Mouse (Mus musculus) testis, adult 2 months (tissue): Measurements from ENCODE around the gene Pim2. TPM values are rescaled to one million over a fixed set of nuclear protein-coding genes. Genes with fewer than 3 reads are reported as not detected.
"Not testable (repeated sequence)": the region's sequence is repeated elsewhere in the genome, so short reads cannot be mapped to it uniquely, and the experiment has no call there.

Source experiments
- H3K27ac ChIP-seq: fragments of 200-500 bp; 2 replicates; pipeline ENCODE4 v1.5.1; 2012; ENCODE audit warnings: low read depth, low read length; ENCODE audit not compliant: control insufficient read depth, insufficient read depth
- H3K27me3 ChIP-seq: fragments of 200-500 bp; 2 replicates; pipeline ENCODE4 v1.6.1; 2012; ENCODE audit warnings: mild to moderate bottlenecking, low read length, moderate library complexity; ENCODE audit not compliant: control insufficient read depth, insufficient read depth
- H3K36me3 ChIP-seq: fragments of 200-500 bp; 2 replicates; pipeline ENCODE4 v1.6.1; 2012; ENCODE audit warnings: mild to moderate bottlenecking, low read length; ENCODE audit not compliant: control insufficient read depth, insufficient read depth
- H3K4me1 ChIP-seq: fragments of 200-500 bp; 2 replicates; pipeline ENCODE4 v1.6.1; 2012; ENCODE audit warnings: low read length; ENCODE audit not compliant: control insufficient read depth, insufficient read depth
- H3K4me3 ChIP-seq: fragments of 200-500 bp; 2 replicates; pipeline ENCODE4 v1.5.1; 2012; ENCODE audit warnings: low read depth, mild to moderate bottlenecking, low read length, moderate library complexity, mixed read lengths; ENCODE audit not compliant: control insufficient read depth
- CTCF ChIP-seq: fragments of 200-500 bp; IDR thresholded peaks from 2 replicates; pipeline ENCODE4 v1.5.1; 2012; ENCODE audit warnings: low read depth, mild to moderate bottlenecking, inconsistent platforms, low read length, moderate library complexity; ENCODE audit not compliant: control insufficient read depth, insufficient read depth, insufficient replicate concordance
- POLR2A ChIP-seq: fragments of 200-500 bp; IDR thresholded peaks from 2 replicates; pipeline ENCODE4 v1.6.1; 2012; ENCODE audit warnings: low read depth, mild to moderate bottlenecking, inconsistent platforms, low read length, moderate library complexity; ENCODE audit not compliant: control insufficient read depth
- polyA plus RNA-seq: library from polyadenylated mRNA; depleted of rRNA; stranded (reverse); fragments of >200 nt; gene quantifications from 2 replicates; pipeline ENCODE4 v1.2.3, GENCODE M21; 2012; rRNA removed

Gene Pim2
- polyA plus RNA-seq, 1 experiment: 4.6 TPM

GRCm38 (mm10) chrX:7910473-7910872 is 32.4 kb downstream of the Pim2 start:
- no peaks in the 10 kb centered on the region for H3K27me3 ChIP-seq
- no peak overlapping the region for H3K4me3 ChIP-seq
- H3K4me1 ChIP-seq: no peaks in the 10 kb centered on the region
- TF ChIP-seq CTCF: no peak
- no peak for TF ChIP-seq POLR2A
- H3K36me3 ChIP-seq: no peaks in the 10 kb centered on the region
- H3K27ac ChIP-seq: no peak overlapping the region

DNA sequence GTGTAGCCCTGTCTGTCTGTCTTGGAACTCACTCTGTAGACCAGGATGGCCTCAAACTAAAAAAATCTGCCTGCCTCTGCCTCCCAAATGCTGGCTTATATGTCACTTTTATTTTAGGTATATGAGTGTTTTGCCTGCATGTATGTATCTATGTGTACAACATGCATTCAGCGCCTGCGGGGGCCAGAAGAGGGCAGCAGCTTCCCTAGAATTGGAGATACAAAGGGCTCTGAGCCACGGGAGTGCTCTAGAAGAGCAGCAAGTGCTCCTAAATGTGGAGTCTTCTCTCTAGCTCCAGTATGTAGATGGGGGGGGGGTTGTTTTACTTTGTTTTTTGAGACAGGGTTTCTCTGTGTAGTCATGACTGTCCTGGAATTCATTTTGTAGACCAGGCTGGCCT is 37.6 kb downstream of the Pim2 start:
- H3K36me3 ChIP-seq, H3K4me1 ChIP-seq, H3K27me3 ChIP-seq, H3K4me3 ChIP-seq, H3K27ac ChIP-seq: not testable (repeated sequence)

- H3K27ac ChIP-seq, H3K36me3 ChIP-seq, H3K4me1 ChIP-seq, H3K4me3 ChIP-seq, H3K27me3 ChIP-seq: not testable (repeated sequence)
Observed at GRCm38 (mm10) chrX:7917960-7918359, 39.9 kb downstream of the Pim2 start.

- Histone ChIP-seq H3K27ac (no peak within 1 kb of the TSS), H3K27me3 (no peaks in the 10 kb centered on the region), H3K4me3 (0 out of 2 replicates have a peak within 1 kb of the TSS, but pooled peaks have one; percentile 16), H3K36me3 (no peaks in the 10 kb centered on the region), H3K4me1 (peaks cover 7% of the 10 kb centered on the region)
- TF ChIP-seq CTCF (no peak), POLR2A (no peak)
Observed at GRCm38 (mm10) chrX:7919601-7920383, 41.7 kb downstream of the Pim2 start, which contains the start of gene Pcsk1n. TSS of gene Pcsk1n (plus strand) at chrX:7919822.

DNA sequence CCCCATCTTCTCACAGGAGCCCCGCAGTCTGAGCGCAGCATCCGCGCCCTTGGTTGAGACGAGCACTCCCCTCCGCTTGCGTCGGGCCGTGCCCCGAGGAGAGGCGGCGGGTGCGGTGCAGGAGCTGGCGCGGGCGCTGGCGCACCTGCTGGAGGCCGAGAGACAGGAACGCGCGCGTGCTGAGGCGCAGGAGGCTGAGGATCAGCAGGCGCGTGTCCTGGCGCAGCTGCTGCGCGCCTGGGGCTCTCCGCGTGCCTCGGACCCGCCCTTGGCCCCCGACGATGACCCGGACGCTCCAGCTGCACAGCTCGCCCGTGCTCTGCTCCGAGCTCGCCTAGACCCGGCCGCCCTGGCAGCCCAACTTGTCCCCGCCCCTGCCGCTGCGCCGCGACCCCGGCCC is 44.0 kb downstream of the Pim2 start:
- Histone ChIP-seq H3K36me3 (no peaks in the 10 kb centered on the region), H3K27ac (peak overlapping the region; percentile 6; the same call in 1 of the 2 replicates), H3K4me1 (peaks cover 7% of the 10 kb centered on the region), H3K4me3 (peak overlapping the region; percentile 55), H3K27me3 (no peaks in the 10 kb centered on the region)
- TF ChIP-seq POLR2A: no peak
- no peak for TF ChIP-seq CTCF

DNA sequence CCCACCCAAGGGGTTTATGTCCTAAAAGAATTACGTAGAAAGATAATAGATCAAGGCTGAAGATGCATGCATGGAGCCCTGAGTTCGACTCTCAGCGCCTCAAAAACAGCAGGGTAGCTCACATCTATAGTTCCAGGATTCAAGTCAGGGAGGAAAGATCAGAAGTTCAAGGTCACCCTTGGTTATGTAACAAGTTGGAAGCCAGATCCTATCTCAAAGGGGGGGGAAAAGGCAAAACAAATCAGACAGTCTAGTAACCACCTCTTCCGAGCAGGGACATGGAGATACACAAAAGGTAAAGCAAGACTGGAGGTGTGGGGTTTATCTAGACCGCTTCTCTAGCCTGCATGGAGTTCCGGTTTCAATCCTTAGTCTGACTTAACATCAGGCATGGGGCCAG is 48.2 kb downstream of the Pim2 start:
- Histone ChIP-seq H3K4me1 (peaks cover 18% of the 10 kb centered on the region), H3K27me3 (no peaks in the 10 kb centered on the region), H3K4me3 (no peak overlapping the region), H3K36me3 (no peaks in the 10 kb centered on the region), H3K27ac (no peak overlapping the region)
- TF ChIP-seq POLR2A (no peak), CTCF (no peak)

DNA sequence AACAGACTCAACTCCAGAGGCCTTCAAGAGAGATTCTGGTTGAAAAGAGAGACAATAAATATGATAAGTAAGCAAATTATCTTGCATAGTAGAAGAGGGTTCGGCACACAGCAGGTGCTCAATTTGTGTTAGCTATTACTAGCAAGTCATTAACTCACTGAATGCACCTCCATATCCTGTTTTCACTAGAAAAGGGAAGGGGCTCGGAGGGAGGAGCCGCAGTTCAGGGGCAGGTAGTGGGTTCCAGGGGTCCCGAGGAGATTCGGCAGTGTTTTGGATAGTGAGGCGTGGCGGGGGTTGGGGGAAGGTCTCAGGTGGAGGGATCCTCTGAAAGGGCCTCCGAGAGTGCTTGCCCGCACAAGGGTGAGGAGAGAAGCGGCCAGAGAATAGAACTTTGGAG is 49.1 kb downstream of the Pim2 start:
- Histone ChIP-seq H3K4me3 (peak overlapping the region; percentile 29), H3K4me1 (peaks cover 15% of the 10 kb centered on the region), H3K27me3 (no peaks in the 10 kb centered on the region), H3K27ac (no peak overlapping the region), H3K36me3 (no peaks in the 10 kb centered on the region)
- TF ChIP-seq POLR2A (no peak), CTCF (no peak)

DNA sequence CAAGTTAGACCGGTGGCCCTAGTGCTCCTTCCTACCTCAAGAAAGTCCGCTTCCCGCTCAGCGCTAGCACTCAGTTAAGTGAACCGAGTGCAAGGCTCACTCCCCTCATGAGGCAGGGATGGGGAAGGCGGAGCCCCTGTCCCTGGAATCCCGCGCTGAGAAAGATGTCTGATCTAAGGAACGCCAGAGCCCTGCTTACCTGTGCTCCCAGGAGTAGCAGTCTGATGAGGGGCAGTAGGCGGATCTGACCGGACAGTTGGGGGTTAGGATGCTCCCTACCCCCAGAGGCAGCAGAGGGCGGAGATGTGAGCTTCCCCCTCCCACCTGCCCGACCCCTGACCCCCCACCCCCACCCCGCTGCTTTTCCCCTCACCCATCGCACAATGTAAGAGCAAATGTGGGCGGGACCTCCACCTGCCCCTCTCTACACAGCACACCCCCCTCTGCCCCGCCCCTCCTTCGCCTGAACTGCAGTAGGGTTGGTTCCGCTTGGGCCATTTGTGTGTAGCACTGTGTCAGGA is 50.3 kb downstream of the Pim2 start, which contains the start of gene Eras:
Eras (minus strand) TSS at position 338 of the 521 bp plus-strand sequence.
- no peak within 1 kb of the TSS; the same call in 1 of the 2 replicates for H3K27ac ChIP-seq
- H3K36me3 ChIP-seq: no peaks in the 10 kb centered on the region
- H3K4me1 ChIP-seq: peaks cover 12% of the 10 kb centered on the region
- no peaks in the 10 kb centered on the region for H3K27me3 ChIP-seq
- peak within 1 kb of the TSS; percentile 29 for H3K4me3 ChIP-seq
- no peak for TF ChIP-seq CTCF
- TF ChIP-seq POLR2A: no peak

Other genes with a start within 250 kb of the Pim2 start
- 0.28 and 0.33 TPM in 2 replicates for gene Syp, start 239.8 kb upstream of the Pim2 start, polyA plus RNA-seq
- gene Prickle3, start 221.0 kb upstream of the Pim2 start, polyA plus RNA-seq: 1.1 and 1.5 TPM in 2 replicates
- 6.2 and 12.9 TPM in 2 replicates for gene Plp2, start 206.9 kb upstream of the Pim2 start, polyA plus RNA-seq
- 0.17 and 0.21 TPM in 2 replicates for gene Magix, start 197.0 kb upstream of the Pim2 start, polyA plus RNA-seq
- 3.8 and 4.0 TPM in 2 replicates for gene Gpkow, start 181.1 kb upstream of the Pim2 start, polyA plus RNA-seq
- 8.0 and 9.4 TPM in 2 replicates for gene Wdr45, start 163.9 kb upstream of the Pim2 start, polyA plus RNA-seq
- 0.32 and 0.40 TPM in 2 replicates for gene Gm45208, start 156.0 kb upstream of the Pim2 start, polyA plus RNA-seq
- gene Praf2, start 149.8 kb upstream of the Pim2 start, polyA plus RNA-seq: 1.5 and 2.8 TPM in 2 replicates
- 1.8 and 3.2 TPM in 2 replicates for gene Ccdc120, start 127.4 kb upstream of the Pim2 start, polyA plus RNA-seq
- 11.9 and 14.2 TPM in 2 replicates for gene Tfe3, start 115.7 kb upstream of the Pim2 start, polyA plus RNA-seq
- gene Gripap1, start 88.5 kb upstream of the Pim2 start, polyA plus RNA-seq: 11.3 and 11.9 TPM in 2 replicates
- gene Kcnd1, start 56.0 kb upstream of the Pim2 start, polyA plus RNA-seq: 0.79 and 1.3 TPM in 2 replicates
- 7.0 and 8.2 TPM in 2 replicates for gene Otud5, start 36.9 kb upstream of the Pim2 start, polyA plus RNA-seq
- 19.8 and 22.3 TPM in 2 replicates for gene Slc35a2, start 5.8 kb downstream of the Pim2 start, polyA plus RNA-seq
- gene Pqbp1, start 21.0 kb downstream of the Pim2 start, polyA plus RNA-seq: 6.9 and 7.2 TPM in 2 replicates
- gene Timm17b, start 21.1 kb downstream of the Pim2 start, polyA plus RNA-seq: 19.0 and 21.0 TPM in 2 replicates
- gene Gm10491, start 29.6 kb downstream of the Pim2 start, polyA plus RNA-seq: not detected in 2 replicates
- not detected in 2 replicates for gene Gm10490, start 31.3 kb downstream of the Pim2 start, polyA plus RNA-seq
- 8.2 and 10.0 TPM in 2 replicates for gene Pcsk1n, start 41.6 kb downstream of the Pim2 start, polyA plus RNA-seq
- gene Eras, start 50.3 kb downstream of the Pim2 start, polyA plus RNA-seq: 0.32 and 0.41 TPM in 2 replicates
- 63.1 and 65.4 TPM in 2 replicates for gene Hdac6, start 69.6 kb downstream of the Pim2 start, polyA plus RNA-seq
- gene Gata1, start 99.8 kb downstream of the Pim2 start, polyA plus RNA-seq: 16.8 and 22.1 TPM in 2 replicates
- not detected in 2 replicates for gene Glod5, start 140.2 kb downstream of the Pim2 start, polyA plus RNA-seq
- 8.1 and 10.0 TPM in 2 replicates for gene Suv39h1, start 196.5 kb downstream of the Pim2 start, polyA plus RNA-seq
- 0.13 and 0.20 TPM in 2 replicates for gene Was, start 212.2 kb downstream of the Pim2 start, polyA plus RNA-seq